In the genomic region with DNA sequence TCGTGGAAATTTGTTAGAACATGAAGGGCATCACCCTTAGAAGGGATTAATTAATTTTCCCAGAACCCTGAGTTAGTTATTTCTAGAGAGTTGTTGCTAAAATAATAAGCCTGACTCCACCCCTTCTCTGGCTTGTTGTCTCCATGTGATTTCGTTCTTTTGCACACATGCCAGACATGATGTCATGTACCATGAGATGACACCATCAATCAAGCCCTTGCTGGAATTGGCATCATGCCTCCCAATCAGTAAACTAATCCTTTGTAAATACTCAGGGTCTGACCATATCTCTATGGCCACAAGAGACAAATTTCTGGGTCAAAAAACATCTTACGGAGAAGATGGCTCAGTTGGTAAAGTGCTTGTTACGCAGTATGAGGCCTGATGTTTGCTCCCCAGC, we compare ENCODE assay signal across 22 mouse cellular contexts.
A peak's percentile ranks its signal among the peaks of the same experiment; 100 is the strongest.
DNase-seq lines count a peak whose midpoint lies in the region; ATAC-seq and TF ChIP-seq lines count a peak whose summit lies in the region.
"Had no signal": no experiment of that assay in that cellular context is flagged by ENCODE, and none has a peak within 500 bp of the region (broad histone marks: within the 10 kb centered on the region; RNA-seq: fewer than 3 reads in every experiment).

No protein-coding gene starts in this region.

- no peak overlapping the region for H3K9ac ChIP-seq in liver, adult 2 months (ENCODE audit: low read depth, low read length)
- no peak overlapping the region for H3K9ac ChIP-seq in liver, embryonic 12.5 days
- H3K9ac ChIP-seq in lung, postnatal 0 days (replicated peaks; ENCODE audit: low read depth) = no peak overlapping the region
- H3K9ac ChIP-seq in stomach, postnatal 0 days (ENCODE audit: low read length) = no peak overlapping the region
- H3K9ac ChIP-seq: embryonic facial prominence, embryonic 12.5 days; forebrain, embryonic 15.5 days; heart, embryonic 13.5 days; limb, embryonic 12.5 days; liver, embryonic 14.5 days; midbrain, embryonic 12.5 days; neural tube, embryonic 12.5 days had no signal

- no peak; the same call in 1 of the 2 replicates for TF ChIP-seq EP300 in lung, postnatal 0 days (IDR thresholded peaks at IDR 0.05)
- peak; percentile 58 for TF ChIP-seq EP300 in stomach, postnatal 0 days (optimal IDR thresholded peaks at IDR 0.05)

- no peaks in the 10 kb centered on the region for H3K79me2 ChIP-seq in liver, adult 2 months (ENCODE audit: control insufficient read depth, insufficient read depth, low read length)

- ATAC-seq in liver, embryonic 12.5 days = no peak
- peak; percentile 33; the same call in 1 of the 2 replicates for ATAC-seq in lung, postnatal 0 days
- ATAC-seq in stomach, postnatal 0 days (ENCODE audit: low FRiP score, low TSS enrichment) = no peak
- ATAC-seq: forebrain, embryonic 15.5 days had no signal

- TF ChIP-seq CTCF in liver, adult 2 months (IDR thresholded peaks at IDR 0.05; ENCODE audit: low read depth, low read length) = no peak
- no peak for TF ChIP-seq CTCF in lung, postnatal 0 days (IDR thresholded peaks at IDR 0.05)
- TF ChIP-seq CTCF in stomach, postnatal 0 days (IDR thresholded peaks at IDR 0.05; ENCODE audit: low read depth) = no peak

- WGBS in liver, adult 2 months = 64% methylated on average over 4 of the region's 4 CpGs
- WGBS in liver, embryonic 12.5 days (ENCODE audit: insufficient replicate concordance) = 69% methylated on average over 4 of the region's 4 CpGs
- 63% methylated on average over 4 of the region's 4 CpGs for WGBS in lung, postnatal 0 days
- WGBS in stomach, postnatal 0 days = 58% methylated on average over 4 of the region's 4 CpGs

- no peaks in the 10 kb centered on the region for H3K36me3 ChIP-seq in liver, adult 2 months (ENCODE audit: control insufficient read depth, insufficient read depth, low read length)
- H3K36me3 ChIP-seq in liver, embryonic 12.5 days = no peaks in the 10 kb centered on the region
- H3K36me3 ChIP-seq in lung, postnatal 0 days (ENCODE audit: insufficient read depth, low read length) = no peaks in the 10 kb centered on the region
- H3K36me3 ChIP-seq in stomach, postnatal 0 days (ENCODE audit: control insufficient read depth, insufficient read depth, low read length) = no peaks in the 10 kb centered on the region
- H3K36me3 ChIP-seq: embryonic facial prominence, embryonic 12.5 days; forebrain, embryonic 15.5 days; heart, embryonic 13.5 days; limb, embryonic 12.5 days; midbrain, embryonic 12.5 days; neural tube, embryonic 12.5 days had no signal

- H3K4me3 ChIP-seq in liver, adult 2 months (ENCODE audit: insufficient read depth, low read depth, low read length) = no peak overlapping the region
- no peak overlapping the region for H3K4me3 ChIP-seq in liver, embryonic 12.5 days
- no peak overlapping the region for H3K4me3 ChIP-seq in lung, postnatal 0 days (ENCODE audit: low read depth, low read length)
- no peak overlapping the region for H3K4me3 ChIP-seq in stomach, postnatal 0 days (ENCODE audit: low read depth, low read length)
- H3K4me3 ChIP-seq: embryonic facial prominence, embryonic 12.5 days; erythroblast, embryonic 14.5 days; forebrain, embryonic 15.5 days; heart, embryonic 13.5 days; limb, embryonic 12.5 days; midbrain, embryonic 12.5 days; neural tube, embryonic 12.5 days had no signal

- no peak for TF ChIP-seq POLR2A in liver, adult 2 months (IDR thresholded peaks at IDR 0.05; ENCODE audit: extremely low read depth, insufficient read depth, low read length)

- intact Hi-C loops in gastrocnemius, postnatal 14 days (cut with DNase I; ENCODE audit: low total_unique reads) = no loop called here

- H3K27ac ChIP-seq in liver, adult 2 months (replicated peaks; ENCODE audit: insufficient read depth, low read depth, low read length) = no peak overlapping the region
- H3K27ac ChIP-seq in liver, embryonic 12.5 days = no peak overlapping the region
- H3K27ac ChIP-seq in lung, postnatal 0 days (ENCODE audit: low read length) = no peak overlapping the region
- H3K27ac ChIP-seq in stomach, postnatal 0 days (replicated peaks) = no peak overlapping the region
- H3K27ac ChIP-seq: embryonic facial prominence, embryonic 12.5 days; forebrain, embryonic 15.5 days; heart, embryonic 13.5 days; limb, embryonic 12.5 days; liver, embryonic 14.5 days; macrophage; midbrain, embryonic 12.5 days; neural tube, embryonic 12.5 days had no signal

- H3K4me1 ChIP-seq in liver, adult 2 months (ENCODE audit: control insufficient read depth, insufficient read depth, low read length) = no peaks in the 10 kb centered on the region; the same call in 1 of the 2 replicates
- H3K4me1 ChIP-seq in liver, embryonic 12.5 days = no peaks in the 10 kb centered on the region
- no peaks in the 10 kb centered on the region for H3K4me1 ChIP-seq in lung, postnatal 0 days (ENCODE audit: insufficient read depth, low read depth, low read length)
- no peaks in the 10 kb centered on the region for H3K4me1 ChIP-seq in stomach, postnatal 0 days (replicated peaks; ENCODE audit: control insufficient read depth, insufficient read depth)
- H3K4me1 ChIP-seq: embryonic facial prominence, embryonic 12.5 days; forebrain, embryonic 15.5 days; limb, embryonic 12.5 days; midbrain, embryonic 12.5 days; neural tube, embryonic 12.5 days had no signal

- H3K4me2 ChIP-seq in liver, embryonic 12.5 days = no peak overlapping the region
- H3K4me2 ChIP-seq in lung, postnatal 0 days (replicated peaks; ENCODE audit: low read depth, low read length) = no peak overlapping the region
- no peak overlapping the region for H3K4me2 ChIP-seq in stomach, postnatal 0 days (replicated peaks; ENCODE audit: low read depth)
- H3K4me2 ChIP-seq: embryonic facial prominence, embryonic 12.5 days; forebrain, embryonic 15.5 days; heart, embryonic 13.5 days; limb, embryonic 12.5 days; midbrain, embryonic 12.5 days; neural tube, embryonic 12.5 days had no signal

- H3K9me3 ChIP-seq in liver, embryonic 12.5 days (replicated peaks) = no peaks in the 10 kb centered on the region
- H3K9me3 ChIP-seq in lung, postnatal 0 days (ENCODE audit: low read length) = no peaks in the 10 kb centered on the region
- no peaks in the 10 kb centered on the region; the same call in 1 of the 2 replicates for H3K9me3 ChIP-seq in stomach, postnatal 0 days (ENCODE audit: control insufficient read depth, low read length)
- H3K9me3 ChIP-seq: embryonic facial prominence, embryonic 12.5 days; forebrain, embryonic 15.5 days; neural tube, embryonic 12.5 days had no signal

- peak; percentile 44 for DNase-seq in gastrocnemius, adult 18-20 months (ENCODE audit: low spot score)
- DNase-seq in gastrocnemius, postnatal 14 days = no peak
- DNase-seq in liver, adult 2 months (ENCODE audit: extremely low read depth, low read depth, low spot score) = peak; percentile 33
- peak; percentile 14 for DNase-seq in lung, postnatal 0 days (ENCODE audit: low spot score)
- no peak for DNase-seq in stomach, postnatal 0 days (ENCODE audit: low spot score)
- DNase-seq in thymus, postnatal 10 days (ENCODE audit: low spot score in 2 of 2) = no peak
- no peak for DNase-seq in kidney, adult 18-20 months
- DNase-seq: cerebellum, postnatal 10 days; kidney, adult 11 months; kidney, postnatal 14 days; right cerebral cortex, postnatal 4 days; thymus, postnatal 4 days had no signal

- no peaks in the 10 kb centered on the region for H3K27me3 ChIP-seq in liver, adult 2 months (ENCODE audit: control insufficient read depth, insufficient read depth, low read length)
- H3K27me3 ChIP-seq in liver, embryonic 12.5 days (replicated peaks) = no peaks in the 10 kb centered on the region
- no peaks in the 10 kb centered on the region for H3K27me3 ChIP-seq in lung, postnatal 0 days (replicated peaks; ENCODE audit: insufficient read depth, low read length)
- no peaks in the 10 kb centered on the region; the same call in 1 of the 2 replicates for H3K27me3 ChIP-seq in stomach, postnatal 0 days (ENCODE audit: control insufficient read depth, insufficient read depth, low read length)
- H3K27me3 ChIP-seq: embryonic facial prominence, embryonic 12.5 days; forebrain, embryonic 15.5 days; heart, embryonic 13.5 days; limb, embryonic 12.5 days; midbrain, embryonic 12.5 days; neural tube, embryonic 12.5 days had no signal

Comparison
In these comparisons a context has a peak if more than half of its experiments do, and no peak if none do; other contexts are left out.
1. DNase-seq: peak in gastrocnemius, adult 18-20 months (single experiment), liver, adult 2 months (single experiment) and lung, postnatal 0 days (single experiment); none in gastrocnemius, postnatal 14 days (single experiment), stomach, postnatal 0 days (single experiment), thymus, postnatal 10 days (0 of 2) and kidney, adult 18-20 months (single experiment).